Mouse (Mus musculus): ENCODE measurements around the gene Clic3. TPM values are rescaled to one million over a fixed set of nuclear protein-coding genes. Genes with fewer than 3 reads are reported as not detected.

Gene Clic3
- polyA plus RNA-seq, 1 experiment from 2014 or later, result 26.5 TPM

DNA sequence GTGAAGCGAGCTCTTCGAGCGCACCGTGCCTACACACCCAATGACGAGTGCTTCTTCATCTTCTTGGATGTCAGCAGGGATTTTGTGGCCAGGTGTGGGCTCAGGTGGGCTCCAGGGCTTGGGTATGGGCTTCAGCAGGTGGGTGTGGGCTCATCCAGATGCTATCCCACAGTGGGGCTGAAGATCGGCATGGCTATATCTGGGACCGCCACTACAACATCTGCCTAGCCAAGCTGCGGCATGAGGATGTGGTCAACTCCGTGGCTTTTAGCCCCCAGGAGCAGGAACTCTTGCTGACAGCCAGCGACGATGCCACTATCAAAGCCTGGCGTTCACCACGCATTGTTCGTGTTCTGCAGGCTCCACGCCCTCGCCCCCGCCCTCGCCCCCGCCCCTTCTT, 47.9 kb downstream of the Clic3 start:
- peaks cover 24% of the 10 kb centered on the region for H3K36me3 ChIP-seq
- no peak overlapping the region for H3K4me3 ChIP-seq (replicated peaks)
- H3K9me3 ChIP-seq, result no peaks in the 10 kb centered on the region
- H3K9ac ChIP-seq, result no peak overlapping the region
- H3K27ac ChIP-seq, result no peak overlapping the region
- H3K27me3 ChIP-seq (replicated peaks), result no peaks in the 10 kb centered on the region
- H3K4me1 ChIP-seq, result peaks cover 22% of the 10 kb centered on the region
- no peak for ATAC-seq (ENCODE audit: insufficient read depth, low FRiP score, low read depth)
- no peak overlapping the region for H3K4me2 ChIP-seq
- 88% methylated on average over 19 of the region's 19 CpGs for WGBS

DNA sequence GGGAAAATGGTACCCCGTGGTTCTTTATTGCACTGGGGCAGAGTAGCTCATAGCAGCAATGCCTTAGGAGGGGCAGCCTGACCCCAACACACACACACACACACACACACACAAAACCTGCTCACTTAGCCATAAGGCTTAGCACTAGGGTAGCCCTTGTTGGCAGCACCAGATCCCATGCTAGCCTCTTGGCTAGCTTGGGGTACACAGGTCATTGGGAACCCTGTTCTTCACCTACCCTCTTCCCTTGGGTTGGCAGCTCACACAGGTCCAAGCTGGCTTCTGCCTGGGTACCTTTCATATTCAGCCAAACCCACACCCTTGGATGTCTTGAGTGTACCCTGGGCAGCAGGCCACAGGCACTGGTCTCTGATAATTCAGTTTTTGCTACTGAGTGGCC, 48.4 kb downstream of the Clic3 start:
- Histone ChIP-seq H3K9ac (no peak overlapping the region), H3K4me3 (replicated peaks) (no peak overlapping the region), H3K36me3 (peaks cover 24% of the 10 kb centered on the region), H3K4me1 (peaks cover 21% of the 10 kb centered on the region), H3K4me2 (no peak overlapping the region), H3K27ac (no peak overlapping the region), H3K27me3 (replicated peaks) (no peaks in the 10 kb centered on the region), H3K9me3 (no peaks in the 10 kb centered on the region)
- ATAC-seq (ENCODE audit: insufficient read depth, low FRiP score, low read depth), result no peak
- WGBS, result 73% methylated on average over 1 of the region's 1 CpGs

DNA sequence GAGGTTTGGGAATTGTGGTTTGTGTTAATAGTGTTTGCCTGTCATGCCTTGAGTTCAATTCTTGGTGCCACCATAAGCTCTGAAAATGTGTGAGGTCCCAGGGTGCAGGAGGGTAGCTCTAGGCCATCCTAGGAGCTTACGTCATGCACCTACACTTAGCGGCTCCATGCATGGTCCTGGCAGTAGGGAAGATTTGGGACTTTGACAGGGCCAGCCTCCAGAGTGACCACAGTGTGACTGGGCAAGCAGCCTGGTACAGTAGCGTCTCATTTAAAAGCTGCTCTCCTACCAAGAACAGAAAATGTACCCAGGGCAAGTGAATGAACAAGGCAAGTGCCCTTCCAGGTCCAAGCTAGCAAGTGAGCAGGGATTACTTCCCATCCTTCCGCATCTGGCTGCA, 49.2 kb downstream of the Clic3 start:
- H3K36me3 ChIP-seq, result peaks cover 24% of the 10 kb centered on the region
- H3K9me3 ChIP-seq, result no peaks in the 10 kb centered on the region
- ATAC-seq (ENCODE audit: insufficient read depth, low FRiP score, low read depth), result no peak

DNA sequence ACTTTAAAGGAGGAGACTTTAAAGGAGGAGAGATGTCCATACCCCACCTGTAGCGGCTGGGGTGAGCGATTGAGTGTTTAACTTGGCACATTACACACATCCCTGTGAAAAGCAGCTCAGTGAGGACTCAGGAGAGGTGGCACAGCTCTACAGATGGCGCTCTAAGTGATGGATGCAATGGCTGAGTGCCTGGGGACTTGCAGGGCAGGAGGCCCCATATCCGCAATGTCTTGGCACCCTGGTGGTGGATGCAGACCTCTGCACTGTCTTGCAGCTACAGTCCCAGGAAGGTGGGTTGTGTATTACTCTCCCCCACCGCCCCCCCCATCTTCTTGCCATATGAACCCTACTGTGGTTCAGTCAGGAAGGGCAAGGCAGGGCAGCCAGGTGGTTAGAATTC, 50.3 kb downstream of the Clic3 start:
- ATAC-seq (ENCODE audit: insufficient read depth, low FRiP score, low read depth), result no peak
- Histone ChIP-seq H3K36me3 (peaks cover 24% of the 10 kb centered on the region), H3K27me3 (replicated peaks) (no peaks in the 10 kb centered on the region), H3K4me3 (replicated peaks) (no peak overlapping the region), H3K9me3 (no peaks in the 10 kb centered on the region), H3K4me2 (no peak overlapping the region), H3K27ac (no peak overlapping the region), H3K4me1 (peaks cover 10% of the 10 kb centered on the region; the same call in 1 of the 2 replicates), H3K9ac (no peak overlapping the region)
- 38% methylated on average over 5 of the region's 5 CpGs for WGBS

More for the DNA sequence above, 49.2 kb downstream of the Clic3 start:
- WGBS, result 96% methylated on average over 4 of the region's 4 CpGs
- Histone ChIP-seq H3K27me3 (replicated peaks) (no peaks in the 10 kb centered on the region), H3K27ac (no peak overlapping the region), H3K9ac (no peak overlapping the region), H3K4me3 (replicated peaks) (no peak overlapping the region), H3K4me1 (peaks cover 18% of the 10 kb centered on the region), H3K4me2 (no peak overlapping the region)

Small RNA genes within 50 kb of the gene (microRNA-seq; reads per million reads assigned to microRNA genes)
- not detected for gene Mir3087

Other genes starting within 250 kb of the Clic3 start
- 105 and 106 TPM in 2 replicates for gene Nelfb, start 245.3 kb upstream of the Clic3 start, polyA plus RNA-seq (2015; fragmentation: Nextera tagmentation; extraction: Ambion mirVana)
- gene Stpg3, start 242.2 kb upstream of the Clic3 start, polyA plus RNA-seq (2015; fragmentation: Nextera tagmentation; extraction: Ambion mirVana), result 0.18 TPM in 1 of 2 replicates, not detected in the other
- gene Fam166a, start 238.1 kb upstream of the Clic3 start, polyA plus RNA-seq (2015; fragmentation: Nextera tagmentation; extraction: Ambion mirVana), result 0.92 and 1.5 TPM in 2 replicates
- 607 and 620 TPM in 2 replicates for gene Tubb4b, start 232.1 kb upstream of the Clic3 start, polyA plus RNA-seq (2015; fragmentation: Nextera tagmentation; extraction: Ambion mirVana)
- gene Slc34a3, start 222.5 kb upstream of the Clic3 start, polyA plus RNA-seq (2015; fragmentation: Nextera tagmentation; extraction: Ambion mirVana), result 0.65 and 0.86 TPM in 2 replicates
- gene Rnf224, start 220.1 kb upstream of the Clic3 start, polyA plus RNA-seq (2015; fragmentation: Nextera tagmentation; extraction: Ambion mirVana), result 0.10 and 0.13 TPM in 2 replicates
- gene Rnf208, start 214.6 kb upstream of the Clic3 start, polyA plus RNA-seq (2015; fragmentation: Nextera tagmentation; extraction: Ambion mirVana), result 13.7 and 13.8 TPM in 2 replicates
- 7.9 and 22.2 TPM in 2 replicates for gene Cysrt1, start 214.4 kb upstream of the Clic3 start, polyA plus RNA-seq (2015; fragmentation: Nextera tagmentation; extraction: Ambion mirVana)
- gene AL732309.1, start 210.0 kb upstream of the Clic3 start, polyA plus RNA-seq (2015; fragmentation: Nextera tagmentation; extraction: Ambion mirVana), result 5.7 and 7.2 TPM in 2 replicates
- 24.4 and 25.1 TPM in 2 replicates for gene Tmem203, start 201.4 kb upstream of the Clic3 start, polyA plus RNA-seq (2015; fragmentation: Nextera tagmentation; extraction: Ambion mirVana)
- gene Tprn, start 194.2 kb upstream of the Clic3 start, polyA plus RNA-seq (2015; fragmentation: Nextera tagmentation; extraction: Ambion mirVana), result 16.8 and 17.7 TPM in 2 replicates
- gene Ssna1, start 184.4 kb upstream of the Clic3 start, polyA plus RNA-seq (2015; fragmentation: Nextera tagmentation; extraction: Ambion mirVana), result 209 TPM in 2 replicates
- 108 and 114 TPM in 2 replicates for gene Anapc2, start 184.4 kb upstream of the Clic3 start, polyA plus RNA-seq (2015; fragmentation: Nextera tagmentation; extraction: Ambion mirVana)
- not detected in 2 replicates for gene Tmem210, start 168.7 kb upstream of the Clic3 start, polyA plus RNA-seq (2015; fragmentation: Nextera tagmentation; extraction: Ambion mirVana)
- gene Lrrc26, start 166.9 kb upstream of the Clic3 start, polyA plus RNA-seq (2015; fragmentation: Nextera tagmentation; extraction: Ambion mirVana), result 4.4 and 6.9 TPM in 2 replicates
- gene Grin1, start 137.7 kb upstream of the Clic3 start, polyA plus RNA-seq (2015; fragmentation: Nextera tagmentation; extraction: Ambion mirVana), result 1.3 and 1.9 TPM in 2 replicates
- 46.4 and 54.6 TPM in 2 replicates for gene Man1b1, start 124.5 kb upstream of the Clic3 start, polyA plus RNA-seq (2015; fragmentation: Nextera tagmentation; extraction: Ambion mirVana)
- gene Dpp7, start 100.5 kb upstream of the Clic3 start, polyA plus RNA-seq (2015; fragmentation: Nextera tagmentation; extraction: Ambion mirVana), result 21.5 and 22.6 TPM in 2 replicates
- gene Uap1l1, start 91.2 kb upstream of the Clic3 start, polyA plus RNA-seq (2015; fragmentation: Nextera tagmentation; extraction: Ambion mirVana), result 41.1 and 46.1 TPM in 2 replicates
- gene Sapcd2, start 84.5 kb upstream of the Clic3 start, polyA plus RNA-seq (2015; fragmentation: Nextera tagmentation; extraction: Ambion mirVana), result 37.6 and 41.7 TPM in 2 replicates
- 10.1 and 13.0 TPM in 2 replicates for gene Entpd2, start 61.0 kb upstream of the Clic3 start, polyA plus RNA-seq (2015; fragmentation: Nextera tagmentation; extraction: Ambion mirVana)
- gene Npdc1, start 57.5 kb upstream of the Clic3 start, polyA plus RNA-seq (2015; fragmentation: Nextera tagmentation; extraction: Ambion mirVana), result 47.0 and 49.6 TPM in 2 replicates
- gene Fut7, start 33.6 kb upstream of the Clic3 start, polyA plus RNA-seq (2015; fragmentation: Nextera tagmentation; extraction: Ambion mirVana), result 0.17 and 0.30 TPM in 2 replicates
- gene Abca2, start 28.1 kb upstream of the Clic3 start, polyA plus RNA-seq (2015; fragmentation: Nextera tagmentation; extraction: Ambion mirVana), result 3.9 and 4.8 TPM in 2 replicates
- gene Paxx, start 4.3 kb downstream of the Clic3 start, polyA plus RNA-seq (2015; fragmentation: Nextera tagmentation; extraction: Ambion mirVana), result 35.3 and 37.4 TPM in 2 replicates
- 6.8 and 7.5 TPM in 2 replicates for gene Ptgds, start 13.2 kb downstream of the Clic3 start, polyA plus RNA-seq (2015; fragmentation: Nextera tagmentation; extraction: Ambion mirVana)
- not detected in 2 replicates for gene Lcn12, start 37.1 kb downstream of the Clic3 start, polyA plus RNA-seq (2015; fragmentation: Nextera tagmentation; extraction: Ambion mirVana)
- gene Fbxw5, start 43.9 kb downstream of the Clic3 start, polyA plus RNA-seq (2015; fragmentation: Nextera tagmentation; extraction: Ambion mirVana), result 64.4 and 71.4 TPM in 2 replicates
- 8.3 and 8.6 TPM in 2 replicates for gene C8g, start 44.9 kb downstream of the Clic3 start, polyA plus RNA-seq (2015; fragmentation: Nextera tagmentation; extraction: Ambion mirVana)
- 29.4 and 31.2 TPM in 2 replicates for gene Traf2, start 90.1 kb downstream of the Clic3 start, polyA plus RNA-seq (2015; fragmentation: Nextera tagmentation; extraction: Ambion mirVana)
- 371 and 375 TPM in 2 replicates for gene Edf1, start 101.0 kb downstream of the Clic3 start, polyA plus RNA-seq (2015; fragmentation: Nextera tagmentation; extraction: Ambion mirVana)
- 74.5 and 104 TPM in 2 replicates for gene Mamdc4, start 118.0 kb downstream of the Clic3 start, polyA plus RNA-seq (2015; fragmentation: Nextera tagmentation; extraction: Ambion mirVana)
- gene Phpt1, start 118.4 kb downstream of the Clic3 start, polyA plus RNA-seq (2015; fragmentation: Nextera tagmentation; extraction: Ambion mirVana), result 144 and 151 TPM in 2 replicates
- gene Ajm1, start 124.9 kb downstream of the Clic3 start, polyA plus RNA-seq (2015; fragmentation: Nextera tagmentation; extraction: Ambion mirVana), result 1.0 and 1.1 TPM in 2 replicates
- gene Rabl6, start 151.7 kb downstream of the Clic3 start, polyA plus RNA-seq (2015; fragmentation: Nextera tagmentation; extraction: Ambion mirVana), result 64.2 and 65.6 TPM in 2 replicates
- gene Ccdc183, start 160.8 kb downstream of the Clic3 start, polyA plus RNA-seq (2015; fragmentation: Nextera tagmentation; extraction: Ambion mirVana), result 0.19 and 0.21 TPM in 2 replicates
- gene Tmem141, start 165.2 kb downstream of the Clic3 start, polyA plus RNA-seq (2015; fragmentation: Nextera tagmentation; extraction: Ambion mirVana), result 24.3 and 25.0 TPM in 2 replicates
- gene Fcna, start 171.2 kb downstream of the Clic3 start, polyA plus RNA-seq (2015; fragmentation: Nextera tagmentation; extraction: Ambion mirVana), result 4.0 and 6.2 TPM in 2 replicates
- not detected in 2 replicates for gene Lcn8, start 196.3 kb downstream of the Clic3 start, polyA plus RNA-seq (2015; fragmentation: Nextera tagmentation; extraction: Ambion mirVana)
- not detected in 2 replicates for gene Lcn5, start 201.1 kb downstream of the Clic3 start, polyA plus RNA-seq (2015; fragmentation: Nextera tagmentation; extraction: Ambion mirVana)
- not detected in 2 replicates for gene Lcn6, start 219.9 kb downstream of the Clic3 start, polyA plus RNA-seq (2015; fragmentation: Nextera tagmentation; extraction: Ambion mirVana)
- not detected in 2 replicates for gene Lcn10, start 225.9 kb downstream of the Clic3 start, polyA plus RNA-seq (2015; fragmentation: Nextera tagmentation; extraction: Ambion mirVana)
- not detected in 2 replicates for gene Obp2a, start 243.2 kb downstream of the Clic3 start, polyA plus RNA-seq (2015; fragmentation: Nextera tagmentation; extraction: Ambion mirVana)
- 79.4 and 83.4 TPM in 2 replicates for gene Bmyc, start 249.9 kb downstream of the Clic3 start, polyA plus RNA-seq (2015; fragmentation: Nextera tagmentation; extraction: Ambion mirVana)

Data from stomach, embryonic 15.5 days (tissue).